Mouse (Mus musculus) cerebellum, adult 11-12 months (tissue): ENCODE measurements around the gene Sema6b.

Experiments used
- DNase-seq: peaks from one replicate; pipeline ENCODE4 v3.0.0; 2022

The Sema6b gene

GRCm38 (mm10) chr17:56079921-56080320 lies 60.2 kb downstream of the Sema6b start:
- DNase-seq = peak; percentile 69

DNA sequence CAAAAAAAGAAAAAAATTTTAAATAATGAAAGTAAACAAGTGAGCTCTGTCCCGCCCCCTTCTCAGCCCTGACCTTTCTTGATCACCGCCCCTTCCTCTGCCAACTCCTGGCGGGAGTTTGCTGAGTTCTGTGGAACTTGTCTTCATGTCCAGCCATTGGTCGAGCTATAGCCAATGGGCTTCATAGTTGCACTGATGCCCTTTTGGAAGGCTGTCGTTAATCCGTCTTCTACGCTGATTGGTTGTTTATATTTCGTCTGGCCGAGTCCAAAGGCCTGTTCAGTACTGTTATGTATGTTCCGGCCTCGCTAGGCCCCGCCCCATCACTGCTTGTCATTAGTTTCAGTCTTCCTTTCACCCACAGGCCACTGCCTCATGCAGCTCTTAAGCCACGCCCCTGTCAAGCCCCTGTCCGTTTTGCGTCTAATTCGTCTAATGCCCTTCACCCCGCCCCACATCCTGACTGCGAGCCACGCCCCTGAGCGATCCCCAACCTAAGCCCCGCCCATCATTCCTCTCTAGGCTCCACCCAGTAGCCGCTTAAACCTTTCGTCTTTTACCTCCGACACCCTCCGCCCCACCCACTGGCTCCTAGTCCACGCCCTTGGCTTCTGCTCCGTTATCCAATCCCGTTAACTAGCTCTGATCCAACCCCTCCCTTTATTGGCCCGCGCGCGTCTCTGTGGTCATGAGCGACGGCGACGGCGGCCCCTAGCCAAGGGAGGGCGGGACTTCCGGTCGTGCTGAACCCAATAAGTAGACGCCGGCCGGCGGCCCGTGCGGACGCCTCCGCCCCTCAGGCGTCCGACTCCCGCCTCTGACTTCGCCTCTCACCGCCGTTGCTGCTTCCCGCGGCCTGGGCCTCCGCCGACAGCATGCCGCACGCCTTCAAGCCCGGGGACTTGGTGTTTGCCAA lies 61.0 kb downstream of the Sema6b start, which contains the start of gene Hdgfl2:
TSS of gene Hdgfl2 (plus strand) at position 755 of the 916 bp plus-strand sequence.
- DNase-seq = peak; percentile 100

DNA sequence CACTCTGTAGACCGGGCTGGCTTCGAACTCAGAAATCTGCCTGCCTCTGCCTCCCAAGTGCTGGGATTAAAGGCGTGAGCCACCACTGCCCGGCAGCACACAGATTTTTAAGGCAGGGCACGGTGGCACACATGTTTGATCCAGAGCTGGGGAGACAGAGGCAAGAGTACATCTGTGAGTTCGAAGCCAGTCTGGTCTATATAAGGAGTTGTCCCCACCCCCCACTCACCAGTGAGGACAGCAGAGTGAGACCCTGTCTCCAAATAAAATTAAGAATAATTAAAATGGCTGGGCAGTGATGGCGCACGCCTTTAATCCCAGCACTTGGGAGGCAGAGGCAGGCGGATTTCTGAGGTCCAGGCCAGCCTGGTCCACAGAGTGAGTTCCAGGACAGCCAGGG lies 61.8 kb downstream of the Sema6b start:
- peak; percentile 75 for DNase-seq

GRCm38 (mm10) chr17:56077523-56077922 lies 62.6 kb downstream of the Sema6b start:
- no peak for DNase-seq

GRCm38 (mm10) chr17:56074827-56075208 lies 65.3 kb downstream of the Sema6b start, which contains the start of gene Ubxn6:
Gene Ubxn6, minus strand, starts transcription at chr17:56075028.
- DNase-seq = peak; percentile 95

GRCm38 (mm10) chr17:56074097-56074826 lies 65.9 kb downstream of the Sema6b start:
- peak; percentile 78 for DNase-seq
